Mouse (Mus musculus) frontal cortex, postnatal 36 days (tissue): ENCODE measurements at regions not wholly inside any gene's neighbourhood (a gene's known extent, or its start where the extent isn't known, plus 50 kb on each side); places are given as distances from the start of the nearest gene placed in this dataset.

Experiments
- DNase-seq, 2 experiments: peaks; one replicate each; pipeline ENCODE4 v3.0.0; 2022; ENCODE audit warnings: low spot score in 2 of 2

- no peak for DNase-seq
These were observed 58.8 kb upstream of the Acsl1 start for GRCm38 (mm10) chr8:46411877-46412625.

GRCm38 (mm10) chr8:46413349-46414024 lies 57.4 kb upstream of the Acsl1 start:
- DNase-seq: no peak

- DNase-seq: no peak
These were observed 56.0 kb upstream of the Acsl1 start for GRCm38 (mm10) chr8:46414874-46415273.

- DNase-seq: no peak
These were observed 51.4 kb upstream of the Acsl1 start for GRCm38 (mm10) chr8:46419402-46419801.

- DNase-seq: no peak
These were observed 50.4 kb upstream of the Acsl1 start for GRCm38 (mm10) chr8:46420476-46420875.
